In genomic region chr12:80643693-80644505, GRCm38 (mm10) we compare ENCODE assay signal across 8 mouse cellular contexts. TPM values are rescaled to one million over a fixed set of nuclear protein-coding genes. Genes with fewer than 3 reads are reported as not detected.
A peak's percentile ranks its signal among the peaks of the same experiment; 100 is the strongest.
DNase-seq lines count a peak whose midpoint lies in the region; ATAC-seq and TF ChIP-seq lines count a peak whose summit lies in the region.

TSS of gene Slc39a9 (plus strand) at chr12:80643883.
TSS of gene Erh (minus strand) at chr12:80644341.

- peak; percentile 88 for DNase-seq in ES-E14 (ENCODE audit: low read depth, low spot score)
- peak; percentile 92 for DNase-seq in cerebellum, adult 11-12 months
- peak; percentile 86 for DNase-seq in heart, postnatal 25 days (ENCODE audit: low spot score)
- DNase-seq in layer of hippocampus, adult 18-20 months (ENCODE audit: low spot score in 2 of 2): peak; percentile 93 to 97
- peak; percentile 94 for DNase-seq in lung, adult 2 months
- peak; percentile 84 to 91 for DNase-seq in thymus, adult 18-20 months

- H3K4me3 ChIP-seq in ES-E14 (ENCODE audit: insufficient read depth in 1 of 2, low read depth in 1 of 2, low read length in 2 of 2, poor library complexity in 1 of 2, severe bottlenecking in 1 of 2): peak within 1 kb of the TSS; percentile 66 to 91
- peak within 1 kb of the TSS; percentile 63 for H3K4me3 ChIP-seq in forebrain, embryonic 15.5 days
- H3K4me3 ChIP-seq in lung, adult 2 months (replicated peaks; ENCODE audit: extremely low read depth, low read depth, low read length): peak within 1 kb of the TSS; percentile 93

- H3K27me3 ChIP-seq in forebrain, embryonic 15.5 days: no peaks in the 10 kb centered on the region

- peak within 1 kb of the TSS; percentile 98 for H3K9ac ChIP-seq in ES-E14 (ENCODE audit: insufficient read depth, low read depth, low read length, poor library complexity, severe bottlenecking)
- H3K9ac ChIP-seq in forebrain, embryonic 15.5 days (replicated peaks): peak within 1 kb of the TSS; percentile 83

- in situ Hi-C loops in ES-E14 (cut with MboI; ENCODE audit: low sequenced_read_pairs in 2 of 2, unreplicated experiment in 2 of 2): no loop called here

- under 1% methylated on average over 50 of the region's 50 CpGs for WGBS in forebrain, embryonic 15.5 days
- under 1% methylated on average over 50 of the region's 50 CpGs for WGBS in lung, adult 2 months

- H3K36me3 ChIP-seq in ES-E14 (ENCODE audit: control insufficient read depth, insufficient read depth, low read length, poor library complexity, severe bottlenecking): peaks cover 17% of the 10 kb centered on the region
- H3K36me3 ChIP-seq in forebrain, embryonic 15.5 days: peaks cover 30% of the 10 kb centered on the region

- ATAC-seq in forebrain, embryonic 15.5 days (replicated peaks): peak; percentile 98
- ATAC-seq in neutrophil, adult 5-6 weeks (ENCODE audit: extremely low read depth, insufficient number of reproducible peaks, low FRiP score, poor library complexity, severe bottlenecking): peak; percentile 93

- intact Hi-C loops in heart, postnatal 25 days (cut with DNase I): no loop called here

- TF ChIP-seq POLR2A in lung, adult 2 months (IDR thresholded peaks at IDR 0.05; ENCODE audit: borderline replicate concordance, extremely low read depth, low read depth, low read length): peak; percentile 75; the same call in 1 of the 2 replicates

- no peak for TF ChIP-seq CTCF in lung, adult 2 months (IDR thresholded peaks at IDR 0.05; ENCODE audit: insufficient read depth, low read length)

- H3K4me1 ChIP-seq in ES-E14 (ENCODE audit: control insufficient read depth in 2 of 2, insufficient read depth in 2 of 2, low read length in 2 of 2, poor library complexity in 1 of 2): peaks cover 6 to 7% of the 10 kb centered on the region in 2 experiments; a peak in 3 of 4 replicates
- H3K4me1 ChIP-seq in forebrain, embryonic 15.5 days: peaks cover 64% of the 10 kb centered on the region
- peaks cover 14% of the 10 kb centered on the region; the same call in 1 of the 2 replicates for H3K4me1 ChIP-seq in lung, adult 2 months (ENCODE audit: control insufficient read depth, insufficient read depth, low read length)

- no peaks in the 10 kb centered on the region for H3K9me3 ChIP-seq in ES-E14 (ENCODE audit: control insufficient read depth, insufficient read depth, low read depth, low read length)
- no peaks in the 10 kb centered on the region for H3K9me3 ChIP-seq in forebrain, embryonic 15.5 days

- H3K4me2 ChIP-seq in forebrain, embryonic 15.5 days (replicated peaks): peak within 1 kb of the TSS; percentile 87

- peak within 1 kb of the TSS; percentile 87 for H3K27ac ChIP-seq in ES-E14 (ENCODE audit: insufficient read depth, low read depth, low read length, poor library complexity, severe bottlenecking)
- peak within 1 kb of the TSS; percentile 94 for H3K27ac ChIP-seq in forebrain, embryonic 15.5 days (replicated peaks)

TF ChIP-seq in ES-E14, 5 proteins besides CTCF, POLR2A, EP300 and RAD21:
- no peak for TF ChIP-seq MAFK (IDR thresholded peaks at IDR 0.05; ENCODE audit: insufficient read depth, low read depth, low read length)
- TF ChIP-seq HCFC1 (IDR thresholded peaks at IDR 0.05; ENCODE audit: borderline replicate concordance, insufficient read depth, low read length): peak; percentile 94
- no peak for TF ChIP-seq ZC3H11A (IDR thresholded peaks at IDR 0.05; ENCODE audit: borderline replicate concordance, low read depth, low read length)
- TF ChIP-seq CHD2 (IDR thresholded peaks at IDR 0.05; ENCODE audit: low read depth, low read length): peak; percentile 99
- TF ChIP-seq ZNF384 (IDR thresholded peaks at IDR 0.05; ENCODE audit: low read depth, low read length): peak; percentile 87
TF ChIP-seq in ES-E14: peak in this region for 3.

RNA-seq across cellular contexts. Expression of gene Slc39a9, which starts in this region (rescaled TPM):
- 21.7 and 25.7 TPM in 2 replicates for total RNA-seq in ES-E14 (2012; rRNA removed)
- polyA plus RNA-seq in forebrain, embryonic 15.5 days (2015; fragmentation: Nextera tagmentation; extraction: Ambion mirVana): 25.4 and 26.0 TPM in 2 replicates
- total RNA-seq in heart, postnatal 25 days (2021): 10 to 100 TPM; 17.2 to 18.2 TPM
- total RNA-seq in layer of hippocampus, adult 18-20 months (2021): 10 to 100 TPM; 37.6 to 40.6 TPM
- 49.8 and 63.9 TPM in 2 replicates for polyA plus RNA-seq in lung, adult 2 months (2012; rRNA removed)
- 14.7 and 18.6 TPM in 2 replicates for total RNA-seq in neutrophil, adult 5-6 weeks (2017)

RNA-seq across cellular contexts. Expression of gene Erh, which starts in this region (rescaled TPM):
- total RNA-seq in ES-E14 (2012; rRNA removed): 288 and 353 TPM in 2 replicates
- polyA plus RNA-seq in forebrain, embryonic 15.5 days (2015; fragmentation: Nextera tagmentation; extraction: Ambion mirVana): 315 and 344 TPM in 2 replicates
- total RNA-seq in heart, postnatal 25 days (2021): 10 to 100 TPM; 25.0 to 26.1 TPM
- total RNA-seq in layer of hippocampus, adult 18-20 months (2021): 10 to 100 TPM; 29.9 to 34.3 TPM
- 15.2 and 20.7 TPM in 2 replicates for polyA plus RNA-seq in lung, adult 2 months (2012; rRNA removed)
- total RNA-seq in neutrophil, adult 5-6 weeks (2017): 23.4 and 28.9 TPM in 2 replicates

Comparison
In these comparisons a context has a peak if more than half of its experiments do, and no peak if none do; other contexts are left out.
1. Peak in every context shown above with its lines: DNase-seq, ATAC-seq, H3K4me3 ChIP-seq and H3K27ac ChIP-seq.
2. RNA of gene Erh (polyA plus RNA-seq): 315 to 344 TPM in forebrain, embryonic 15.5 days; 15.2 to 20.7 TPM in lung, adult 2 months; every median in the first group is over 10 times any median in the second.